Mouse (Mus musculus) gastrocnemius, adult 2 months (tissue): ENCODE data around the gene Zfand3. TPM values are rescaled to one million over a fixed set of nuclear protein-coding genes. Genes with fewer than 3 reads are reported as not detected.

Experiments used
- DNase-seq: peaks from one replicate; pipeline ENCODE4 v3.0.0; 2022
- H3K27ac ChIP-seq: fragments of 200-600 bp; 2 replicates; pipeline ENCODE4 v1.8.1; 2022; ENCODE audit warnings: mild to moderate bottlenecking
- H3K4me3 ChIP-seq: fragments of 200-600 bp; 2 replicates; pipeline ENCODE4 v1.8.1; 2022; ENCODE audit warnings: mild to moderate bottlenecking, moderate library complexity
- CTCF ChIP-seq: fragments of 200-600 bp; IDR thresholded peaks from 2 replicates; pipeline ENCODE4 v1.8.1; 2022; ENCODE audit warnings: antibody characterized with exemption, mild to moderate bottlenecking, moderate library complexity
- intact Hi-C: fragments of 180-260 bp; cut with DNase I; formaldehyde crosslinking; loops from one replicate; pipeline ENCODE4 v1.15.1; 2025
- long read RNA-seq, 2 experiments: library from polyadenylated mRNA; stranded (forward); transcript quantifications; one replicate each; pipeline ENCODE4 v2.0.0; 2021
- total RNA-seq, 2 experiments: library from RNA; stranded (reverse); gene quantifications; 2 replicates each; pipeline ENCODE4 v1.2.3; 2021

Gene Zfand3
- 100 to 1,000 TPM; 193 to 204 TPM for total RNA-seq
- long read RNA-seq, experiment 1, transcript Zfand3-202 (6 exons, 3,039 nt) = major isoform, 19 of 41 reads
- long read RNA-seq, experiment 1, transcript Zfand3-205 (2 exons, 360 nt) = minor isoform, 5 of 41 reads
- long read RNA-seq, experiment 1, partial matches to known transcripts = 15 of 41 reads
- long read RNA-seq, experiment 1, other reads (novel, unspliced or antisense) = 1 of 41 reads
- long read RNA-seq, experiment 2, transcript Zfand3-202 (6 exons, 3,039 nt) = major isoform, 21 of 47 reads
- long read RNA-seq, experiment 2, partial matches to known transcripts = 7 of 47 reads
- long read RNA-seq, experiment 2, other reads (novel, unspliced or antisense) = 15 of 47 reads

DNA sequence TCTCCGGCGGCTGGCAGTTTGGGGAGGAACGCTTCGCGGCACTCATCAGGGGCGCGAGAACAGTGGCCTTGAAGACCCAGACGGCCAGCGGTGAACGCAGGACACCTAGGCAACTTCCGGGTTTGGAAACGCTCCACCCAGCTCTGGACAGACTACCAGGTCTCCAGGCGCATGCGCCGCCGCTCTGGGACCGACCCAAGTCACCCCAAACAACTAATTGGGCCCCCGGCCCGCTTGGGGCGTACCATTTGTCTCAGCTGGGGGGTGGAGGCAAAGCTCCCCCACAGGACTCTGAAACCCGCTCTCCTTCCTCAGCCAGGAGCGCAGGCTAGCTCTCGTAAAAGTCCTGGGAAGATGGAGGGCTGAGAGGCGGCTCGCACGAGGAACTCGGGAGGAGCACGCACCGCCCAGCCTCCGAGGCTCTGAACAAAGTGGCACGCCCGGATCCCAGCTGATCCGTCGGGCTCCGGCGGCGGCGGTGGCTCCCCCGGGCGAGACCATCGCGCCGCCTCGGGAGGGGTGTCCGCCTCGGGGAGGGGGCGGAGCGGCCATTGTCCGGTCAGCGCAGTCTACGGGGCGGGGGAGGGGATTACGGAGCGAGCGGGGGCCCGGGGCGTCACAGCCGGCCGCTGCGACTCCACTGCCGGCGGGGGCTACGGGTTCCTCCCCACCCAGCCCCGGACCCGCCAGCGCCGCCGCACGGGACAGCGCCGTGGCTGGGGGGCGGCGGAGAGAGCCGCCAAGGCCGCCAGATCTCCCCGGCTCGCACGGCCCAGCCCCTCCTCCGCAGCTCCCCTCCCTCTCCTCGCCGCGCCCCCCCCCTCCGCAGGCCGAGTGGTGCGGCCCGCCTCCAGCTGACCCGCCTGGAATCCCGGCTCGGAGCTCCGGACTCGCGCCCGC is at the start of gene Zfand3:
TSS of gene Zfand3 (plus strand) at position 531 of the 900 bp plus-strand sequence.
- intact Hi-C loops = loop anchor here (10.0 kb wide), 1 partner anchor 190 kb away; no protein-coding TSS in a partner anchor
- TF ChIP-seq CTCF = no peak
- peak; percentile 98 for DNase-seq
- H3K27ac ChIP-seq = peak within 1 kb of the TSS; percentile 99
- H3K4me3 ChIP-seq = peak within 1 kb of the TSS; percentile 94

DNA sequence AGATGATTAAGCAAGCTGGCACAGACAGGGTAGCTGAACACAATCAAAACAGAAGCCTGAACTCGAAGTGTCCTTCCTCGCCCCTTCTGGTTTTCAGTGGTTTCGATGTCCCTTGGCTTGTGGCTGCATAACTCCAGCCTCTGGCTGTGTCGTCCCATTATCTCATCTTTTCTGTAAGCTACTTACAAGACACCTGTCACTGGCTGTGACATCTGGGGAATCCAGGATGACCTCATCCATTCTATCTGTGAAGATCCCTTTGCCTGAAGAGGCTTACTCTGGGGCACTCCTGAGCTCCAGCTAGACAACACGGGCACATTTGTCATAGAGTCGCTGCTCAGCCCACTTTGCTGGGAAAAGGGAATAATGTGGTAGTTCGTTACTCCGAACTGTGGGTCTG is 48.7 kb upstream of the Zfand3 start:
- intact Hi-C loops = no loop called here
- no peak for DNase-seq
- TF ChIP-seq CTCF = no peak
- no peak overlapping the region for H3K4me3 ChIP-seq
- no peak overlapping the region for H3K27ac ChIP-seq

DNA sequence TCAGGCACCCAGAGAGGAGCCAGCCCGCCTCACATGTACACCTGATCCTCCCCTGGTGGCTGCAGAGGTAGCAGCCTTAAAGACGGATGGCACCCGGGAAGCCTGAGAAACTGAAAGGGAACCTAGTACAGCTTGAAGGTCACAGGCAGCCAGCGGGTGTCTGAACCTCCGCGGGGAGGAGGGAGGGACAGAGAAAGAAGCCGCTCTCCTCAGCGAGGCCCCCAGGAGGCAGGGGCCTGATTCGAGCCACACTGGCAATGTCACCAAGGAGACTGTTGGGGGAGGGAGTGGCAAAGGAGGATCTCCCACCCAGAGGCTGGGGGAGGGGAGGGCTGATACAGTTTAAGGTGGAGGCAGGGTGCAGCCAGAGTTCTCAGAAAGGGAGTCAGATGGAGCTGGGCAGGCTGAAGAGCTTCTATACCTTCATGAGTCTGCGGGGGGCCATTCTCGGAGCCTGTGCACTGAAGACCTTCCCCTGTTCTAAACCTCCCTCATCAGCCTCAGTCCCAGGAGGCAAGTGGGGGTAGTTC is 40.7 kb upstream of the Zfand3 start:
- DNase-seq = peak; percentile 63
- TF ChIP-seq CTCF = peak; percentile 33; the same call in 1 of the 2 replicates
- peak overlapping the region; percentile 36 for H3K27ac ChIP-seq
- intact Hi-C loops = no loop called here
- H3K4me3 ChIP-seq = peak overlapping the region; percentile 64

DNA sequence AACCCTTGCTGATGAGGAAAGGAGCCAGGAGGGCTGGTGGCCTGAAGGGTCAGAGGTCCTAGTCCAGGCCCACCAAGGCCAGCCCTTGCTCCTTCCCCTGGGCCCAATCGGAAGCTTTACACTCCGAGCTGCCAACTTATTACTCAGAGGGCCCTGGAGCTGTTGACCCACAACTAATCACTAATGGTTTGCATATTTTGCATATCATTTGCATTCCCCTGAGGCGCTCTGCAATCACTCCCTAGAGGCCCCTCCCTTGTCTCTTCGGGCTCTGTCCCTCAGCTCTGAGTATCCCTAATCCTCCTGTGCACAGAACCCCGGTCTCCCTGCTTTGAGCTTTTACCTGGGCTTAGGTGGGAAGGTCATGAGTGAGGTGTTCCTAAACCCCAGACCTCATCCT is 39.0 kb upstream of the Zfand3 start:
- DNase-seq = no peak
- H3K4me3 ChIP-seq = no peak overlapping the region
- TF ChIP-seq CTCF = no peak
- no peak overlapping the region for H3K27ac ChIP-seq
- intact Hi-C loops = no loop called here

DNA sequence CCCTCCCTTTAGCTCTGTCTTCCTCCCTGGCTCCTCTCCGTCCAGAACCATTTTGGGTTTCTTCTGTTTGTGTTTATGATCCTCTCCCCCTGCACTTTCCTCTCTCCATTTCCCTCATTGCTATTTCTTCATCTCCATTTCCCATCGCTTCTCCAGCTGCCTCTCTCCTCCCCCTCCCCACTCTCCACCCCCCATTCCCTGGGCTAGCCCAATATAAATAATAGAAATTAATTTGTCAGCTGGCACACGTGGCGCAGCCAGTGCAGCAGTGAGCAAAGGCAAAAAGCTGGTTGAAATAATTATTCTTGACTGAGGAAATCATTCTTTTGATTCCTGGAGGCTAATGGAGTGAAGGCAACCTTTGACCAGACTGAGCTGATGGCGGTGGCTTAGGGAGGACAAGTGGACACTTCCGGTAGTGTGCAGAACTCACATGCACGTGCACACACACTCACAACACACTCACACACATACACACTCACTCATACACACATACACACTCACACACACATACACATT is 34.4 kb upstream of the Zfand3 start, which contains the start of gene Mdga1:
TSS of gene Mdga1 (minus strand) at position 51 of the 519 bp plus-strand sequence.
- intact Hi-C loops = loop anchor here (10.0 kb wide), 1 partner anchor 225 kb away; no protein-coding TSS in a partner anchor
- TF ChIP-seq CTCF = no peak
- H3K4me3 ChIP-seq = no peak within 1 kb of the TSS
- no peak within 1 kb of the TSS for H3K27ac ChIP-seq
- DNase-seq = no peak

DNA sequence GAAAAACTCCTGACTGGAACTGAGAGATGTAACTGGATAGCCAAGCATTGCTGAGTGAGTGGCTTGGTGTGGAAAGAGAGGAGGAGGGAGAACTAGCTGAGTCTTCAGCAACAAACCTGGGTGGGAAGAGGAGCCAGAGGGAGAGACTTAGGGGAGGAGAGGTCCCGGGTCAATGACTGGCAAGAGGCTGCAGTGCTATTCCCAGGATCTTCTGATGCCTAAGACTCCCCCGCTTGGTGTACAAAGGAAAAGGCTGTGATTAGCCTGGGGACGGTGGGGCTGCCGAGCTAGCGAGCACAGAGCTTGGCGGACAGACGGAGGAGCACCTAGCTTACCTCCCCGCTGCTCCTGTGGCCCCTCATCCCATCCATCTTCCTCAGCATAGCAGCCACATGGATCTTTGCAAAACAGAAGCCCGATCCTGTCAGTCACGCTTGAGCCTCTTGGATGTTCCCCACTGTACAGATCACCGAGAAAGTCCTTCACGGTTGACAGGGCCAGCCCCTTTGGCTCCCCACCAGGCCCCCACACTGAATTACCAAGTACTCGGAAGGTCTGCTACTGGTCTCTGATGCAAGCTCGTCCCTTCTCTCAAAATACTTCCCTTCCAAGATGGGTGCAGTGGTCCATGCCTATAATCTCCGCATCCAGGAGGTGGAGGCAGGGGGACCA is 32.6 kb upstream of the Zfand3 start:
- H3K4me3 ChIP-seq = no peak overlapping the region
- DNase-seq = no peak
- H3K27ac ChIP-seq = no peak overlapping the region
- TF ChIP-seq CTCF = no peak
- intact Hi-C loops = loop anchor here (10.0 kb wide), 1 partner anchor 223 kb away; no protein-coding TSS in a partner anchor

DNA sequence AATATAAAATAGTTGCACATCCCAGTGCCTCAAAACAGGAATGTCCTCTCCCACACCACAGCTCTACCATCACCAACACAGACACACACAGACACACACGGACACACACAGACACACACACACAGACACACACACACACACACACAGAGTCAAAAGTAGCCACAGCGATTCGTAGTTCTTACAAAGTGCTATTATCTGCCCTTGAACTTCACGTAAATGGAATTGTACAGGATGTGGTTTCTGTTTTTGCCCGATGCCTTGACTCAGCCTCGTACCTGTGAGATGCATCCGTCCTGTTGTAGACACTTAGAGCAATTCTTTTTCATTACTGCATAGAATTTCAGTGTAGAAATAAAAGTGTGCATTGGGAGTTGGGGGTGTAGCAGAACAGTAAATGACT is 31.3 kb upstream of the Zfand3 start:
- no peak for TF ChIP-seq CTCF
- intact Hi-C loops = loop anchor here (10.0 kb wide), 1 partner anchor 222 kb away; no protein-coding TSS in a partner anchor
- DNase-seq = no peak
- Histone ChIP-seq H3K4me3 (no peak overlapping the region), H3K27ac (no peak overlapping the region)

DNA sequence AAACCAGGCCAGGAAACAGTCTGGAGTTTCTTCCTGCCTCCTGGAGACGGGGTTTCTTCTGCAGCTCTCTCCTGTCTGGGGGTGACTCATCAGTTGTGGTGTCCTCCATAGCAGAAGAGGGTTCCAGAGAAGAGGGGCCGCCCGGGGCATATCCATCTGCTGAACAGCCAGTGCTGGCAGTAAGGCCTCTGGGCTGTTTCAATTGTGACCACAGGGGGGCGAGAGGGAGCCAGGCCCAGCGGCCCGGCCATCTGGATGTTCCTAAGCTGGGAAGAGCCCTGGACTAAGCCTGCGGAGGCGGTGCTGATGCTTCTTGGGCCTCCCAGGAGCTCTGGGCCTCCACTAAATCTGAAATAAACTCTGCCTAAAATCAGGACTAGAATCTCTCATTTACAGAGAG is 28.8 kb upstream of the Zfand3 start:
- DNase-seq = peak; percentile 92
- no peak; the same call in none of the 2 replicates for TF ChIP-seq CTCF
- Histone ChIP-seq H3K4me3 (no peak overlapping the region), H3K27ac (no peak overlapping the region)
- intact Hi-C loops = loop anchor here (1.0 to 10.0 kb wide), 4 partner anchors 49 to 480 kb away; no protein-coding TSS in a partner anchor

DNA sequence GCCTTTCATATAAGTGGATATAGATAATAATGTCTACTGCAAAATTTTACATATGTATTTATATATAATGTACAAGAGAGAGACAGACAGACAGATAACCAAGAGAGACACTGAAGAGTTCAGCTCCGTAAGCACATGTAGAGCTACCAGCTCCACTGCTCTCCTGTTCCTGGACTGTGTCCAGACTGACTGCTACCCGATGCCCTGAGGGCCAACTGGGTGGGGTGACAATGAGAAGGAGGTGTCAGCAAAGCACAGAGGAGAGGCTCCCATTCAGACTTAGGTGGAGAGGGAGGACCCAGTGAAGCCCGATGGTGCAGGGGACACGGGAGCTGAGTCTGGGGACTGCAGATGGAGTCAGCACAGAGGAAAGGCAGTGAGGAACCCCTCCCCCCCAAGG is 25.5 kb upstream of the Zfand3 start:
- no peak overlapping the region for H3K27ac ChIP-seq
- intact Hi-C loops = loop anchor here (10.0 kb wide), 1 partner anchor 216 kb away; no protein-coding TSS in a partner anchor
- TF ChIP-seq CTCF = no peak
- DNase-seq = peak; percentile 69
- no peak overlapping the region for H3K4me3 ChIP-seq

DNA sequence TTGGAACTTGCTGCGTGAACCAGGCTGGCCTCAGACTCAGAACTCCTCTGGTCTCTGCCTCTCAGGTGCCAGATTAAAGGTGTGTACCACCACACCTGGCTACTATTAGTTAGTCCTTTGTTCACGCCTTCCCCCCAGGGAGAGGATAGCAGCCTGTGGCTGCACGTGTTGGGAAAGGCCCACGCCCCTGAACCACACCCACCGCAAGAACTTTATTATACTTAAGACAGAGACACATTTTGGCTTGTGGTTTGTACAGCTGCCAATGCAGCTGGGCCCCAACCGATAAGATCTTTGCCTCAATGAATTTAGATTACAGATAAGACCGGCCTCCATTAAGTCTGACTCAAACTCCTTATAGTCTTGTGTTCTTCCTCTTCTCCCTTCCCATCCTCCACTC is 24.7 kb upstream of the Zfand3 start:
- no peak overlapping the region for H3K4me3 ChIP-seq
- intact Hi-C loops = loop anchor here (10.0 kb wide), 1 partner anchor 215 kb away; no protein-coding TSS in a partner anchor
- no peak for DNase-seq
- H3K27ac ChIP-seq = no peak overlapping the region
- no peak for TF ChIP-seq CTCF

DNA sequence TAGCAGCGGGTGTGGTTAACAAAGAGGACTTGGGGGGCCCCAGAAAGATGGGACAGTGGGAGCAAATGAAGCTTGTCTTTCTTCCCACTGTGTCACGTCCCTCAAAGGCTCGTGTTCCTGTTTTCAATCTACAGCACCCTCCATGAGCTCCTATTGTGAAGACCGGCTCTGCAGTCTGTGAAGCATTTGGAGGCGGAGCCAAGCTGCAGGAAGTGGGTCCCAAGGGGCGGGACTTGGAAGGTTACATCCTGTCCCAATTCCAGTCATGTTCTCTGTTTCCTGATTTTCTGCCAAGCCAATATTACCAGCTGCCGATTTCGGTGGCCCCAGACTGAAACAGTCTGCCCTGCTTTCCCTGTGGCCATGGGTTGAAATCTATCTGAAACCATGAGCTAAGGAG is 23.0 kb upstream of the Zfand3 start:
- Histone ChIP-seq H3K4me3 (no peak overlapping the region), H3K27ac (no peak overlapping the region)
- no peak for TF ChIP-seq CTCF
- no peak for DNase-seq
- intact Hi-C loops = no loop called here

DNA sequence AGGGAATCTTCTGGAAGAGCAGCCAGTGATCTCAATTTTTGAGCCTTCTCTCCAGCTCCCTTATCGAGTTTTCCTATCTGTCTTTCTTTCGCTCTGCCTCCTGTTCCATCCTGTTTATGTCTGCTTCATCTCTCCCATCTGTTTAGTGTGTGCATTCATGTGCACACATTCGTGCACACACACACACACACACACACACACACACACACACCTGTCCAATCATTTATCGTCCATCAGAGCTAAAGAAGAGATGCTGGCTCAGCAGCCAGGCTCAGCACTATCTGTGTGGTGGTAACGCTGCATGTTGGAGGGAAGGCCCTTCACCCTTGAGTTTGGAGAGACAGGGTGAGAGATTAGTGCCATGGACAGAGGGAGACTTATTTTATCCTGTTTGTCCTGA is 21.3 kb upstream of the Zfand3 start:
- TF ChIP-seq CTCF = no peak
- no peak for DNase-seq
- no peak overlapping the region for H3K4me3 ChIP-seq
- H3K27ac ChIP-seq = no peak overlapping the region
- intact Hi-C loops = no loop called here
